Mouse (Mus musculus): ENCODE measurements around the gene Phf12.

DNA sequence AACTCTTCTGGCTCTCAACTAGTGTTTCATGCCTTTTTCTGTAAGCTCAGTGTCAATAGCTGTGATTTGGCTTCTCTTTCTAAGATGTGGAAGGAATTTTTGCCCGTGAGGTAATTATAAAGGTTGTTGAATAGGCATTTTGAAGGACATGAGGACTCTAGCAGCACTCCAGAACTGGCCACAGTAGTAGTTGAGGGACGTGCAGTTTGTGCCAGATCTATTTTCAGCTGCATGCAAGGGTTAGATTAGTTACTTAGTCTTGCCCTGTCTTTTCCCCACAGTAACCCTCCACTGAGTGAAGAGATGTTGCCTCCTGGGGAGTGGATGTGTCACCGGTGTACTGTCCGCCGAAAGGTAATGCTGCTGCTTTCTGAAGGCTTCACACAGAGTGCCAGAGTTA is 23.9 kb downstream of the Phf12 start:
- TF ChIP-seq ZC3H11A (IDR thresholded peaks at IDR 0.05; ENCODE audit: borderline replicate concordance, low read depth, low read length) = no peak
- TF ChIP-seq HCFC1 (IDR thresholded peaks at IDR 0.05; ENCODE audit: borderline replicate concordance, insufficient read depth, low read length) = no peak
- TF ChIP-seq ZNF384 (IDR thresholded peaks at IDR 0.05; ENCODE audit: low read depth, low read length) = no peak
